Mouse (Mus musculus): Measurements from ENCODE around the gene Pdcl. TPM values are rescaled to one million over a fixed set of nuclear protein-coding genes. Genes with fewer than 3 reads are reported as not detected.

The Pdcl gene
- total RNA-seq (2023): 10 to 100 TPM; 25.9 to 33.3 TPM

DNA sequence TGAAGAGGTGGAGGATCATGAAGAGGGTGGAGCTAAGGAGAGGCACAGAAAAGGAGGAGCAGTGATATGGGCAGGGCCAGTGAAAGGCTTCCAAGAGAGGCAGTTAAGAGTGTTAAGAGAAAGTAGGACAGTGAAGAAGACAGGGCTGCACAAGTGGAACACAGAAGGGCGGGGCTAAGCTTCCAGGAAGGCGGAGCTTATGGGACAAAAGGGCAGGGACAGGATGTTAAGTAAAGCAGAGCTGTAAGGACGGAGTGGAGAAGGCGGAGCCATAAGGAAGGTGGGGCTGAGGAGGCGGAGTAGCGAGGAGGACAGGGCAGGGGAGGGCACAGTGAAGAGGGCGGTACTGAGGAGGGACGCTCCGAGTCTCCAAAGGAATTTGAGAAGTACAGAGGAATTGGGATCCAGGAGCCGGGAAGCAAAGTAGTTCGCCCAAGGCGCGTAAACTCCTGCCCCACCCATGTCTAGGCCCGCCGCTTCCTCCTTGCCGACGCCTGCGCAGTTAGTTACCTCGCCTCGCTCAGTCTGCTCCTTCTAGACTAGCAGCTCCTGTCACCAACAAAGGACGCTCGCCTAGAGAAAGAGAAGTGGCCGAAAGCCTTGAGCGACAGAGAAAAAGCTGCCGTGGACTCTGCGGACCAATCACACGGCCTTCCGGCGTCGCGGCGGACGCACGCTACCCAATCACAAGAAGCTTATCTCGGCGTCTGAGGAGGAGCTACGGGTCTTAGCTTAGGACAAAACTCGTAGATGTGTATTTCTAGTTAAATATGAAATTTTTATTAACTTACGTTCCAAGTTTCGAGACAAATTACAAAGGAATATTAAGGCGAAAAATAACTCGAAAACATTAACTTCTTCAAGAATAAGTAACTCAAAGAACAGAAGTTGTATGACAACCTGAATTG is at the start of gene Pdcl:
Pdcl (minus strand) TSS at position 700 of the 908 bp plus-strand sequence.

DNA sequence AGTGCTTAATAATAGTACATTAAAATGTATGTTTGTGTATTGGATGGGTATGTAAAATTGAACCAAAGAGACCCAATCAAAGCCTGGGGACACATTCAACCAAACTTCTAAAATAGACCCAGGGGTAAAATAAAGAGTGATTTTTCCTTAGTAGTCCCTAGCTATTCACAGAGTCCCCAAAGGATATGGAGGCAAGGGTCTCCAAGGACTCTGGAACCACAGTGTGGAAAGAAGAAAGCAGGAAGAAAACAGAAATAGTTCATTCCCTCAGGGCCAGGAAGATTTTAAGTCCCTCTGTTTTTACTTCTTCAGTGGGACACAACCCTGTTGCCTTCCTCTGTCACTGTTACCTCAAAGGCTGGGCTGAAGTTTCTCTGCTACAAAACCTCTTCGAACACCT is 32.9 kb downstream of the Pdcl start, which contains the start of gene Olfr368:
Olfr368 (plus strand) TSS at position 301 of the 400 bp plus-strand sequence.

Other genes starting within 250 kb of the Pdcl start
- not detected for gene Olfr362, start 241.4 kb downstream of the Pdcl start, total RNA-seq (2023)
- not detected for gene Olfr364-ps1, start 220.0 kb downstream of the Pdcl start, total RNA-seq (2023)
- gene Olfr365, start 171.1 kb downstream of the Pdcl start, total RNA-seq (2023): not detected
- gene Olfr366, start 147.8 kb downstream of the Pdcl start, total RNA-seq (2023): not detected
- gene Olfr368, start 32.8 kb downstream of the Pdcl start, total RNA-seq (2023): not detected
- 10 to 100 TPM; 43.9 to 44.1 TPM for gene Rc3h2, start 63.6 kb upstream of the Pdcl start, total RNA-seq (2023)
- gene Zbtb26, start 83.8 kb upstream of the Pdcl start, total RNA-seq (2023): 1 to 10 TPM; 2.4 to 3.1 TPM
- gene Zbtb6, start 83.8 kb upstream of the Pdcl start, total RNA-seq (2023): 10 to 100 TPM; 12.1 to 12.5 TPM
- 10 to 100 TPM; 33.2 to 33.9 TPM for gene Rabgap1, start 83.9 kb upstream of the Pdcl start, total RNA-seq (2023)
- gene Gpr21, start 157.0 kb upstream of the Pdcl start, total RNA-seq (2023): 1 to 10 TPM; 3.6 to 3.9 TPM

Data from monocyte, adult 59 days (primary cell).